Mouse (Mus musculus): ENCODE data around the gene Prss35. TPM values are rescaled to one million over a fixed set of nuclear protein-coding genes. Genes with fewer than 3 reads are reported as not detected.

The Prss35 gene
- polyA plus RNA-seq, 1 experiment from 2014 or later = 8.4 TPM

GRCm38 (mm10) chr9:86726381-86726720 lies 17.1 kb upstream of the Prss35 start:
- Histone ChIP-seq H3K9me3 (ENCODE audit: control insufficient read depth, low read length) (no peaks in the 10 kb centered on the region), H3K4me2 (ENCODE audit: low read length) (no peak overlapping the region), H3K27ac (ENCODE audit: low read depth, low read length) (no peak overlapping the region), H3K36me3 (ENCODE audit: control insufficient read depth, insufficient read depth, low read length) (no peaks in the 10 kb centered on the region), H3K9ac (ENCODE audit: low read depth, low read length) (no peak overlapping the region), H3K27me3 (replicated peaks; ENCODE audit: control insufficient read depth, insufficient read depth, low read length) (no peaks in the 10 kb centered on the region), H3K4me1 (ENCODE audit: control insufficient read depth, insufficient read depth, low read depth, low read length) (no peaks in the 10 kb centered on the region), H3K4me3 (ENCODE audit: low read length) (no peak overlapping the region)
- 77% methylated on average over 5 of the region's 5 CpGs for WGBS
- ATAC-seq = peak; percentile 51

DNA sequence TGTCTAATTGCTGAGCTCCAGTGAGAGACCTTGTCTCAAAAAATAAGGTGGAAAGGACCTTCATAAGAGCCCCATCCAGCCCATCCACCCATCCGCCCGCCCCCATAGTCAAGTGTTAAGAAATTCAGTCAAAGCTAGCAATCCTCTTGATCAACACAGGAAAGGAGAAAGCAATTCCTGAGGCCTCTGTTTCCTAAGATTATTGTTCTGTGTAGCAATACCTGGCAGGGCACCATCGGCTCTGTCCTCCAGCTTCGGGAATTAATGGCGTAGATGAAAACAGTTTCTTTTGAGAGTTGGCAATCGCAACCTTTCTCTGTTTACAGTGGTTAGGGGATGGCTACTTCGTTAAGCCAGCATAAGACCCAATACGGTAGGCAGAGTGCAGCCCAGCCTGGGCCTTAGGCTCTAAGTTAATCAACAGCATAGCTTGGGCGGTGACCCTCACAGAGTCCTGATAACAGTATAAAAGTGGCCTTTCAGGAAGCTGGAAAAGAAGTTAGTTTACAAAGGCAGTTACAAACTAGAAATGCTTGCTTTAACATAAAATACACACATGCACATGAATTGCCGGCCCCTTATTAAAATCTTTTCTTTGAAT lies 15.1 kb upstream of the Prss35 start:
- no peaks in the 10 kb centered on the region for H3K9me3 ChIP-seq (ENCODE audit: control insufficient read depth, low read length)
- no peak for ATAC-seq
- 87% methylated on average over 10 of the region's 10 CpGs for WGBS
- no peaks in the 10 kb centered on the region for H3K4me1 ChIP-seq (ENCODE audit: control insufficient read depth, insufficient read depth, low read depth, low read length)
- no peak overlapping the region for H3K9ac ChIP-seq (ENCODE audit: low read depth, low read length)
- no peak overlapping the region for H3K27ac ChIP-seq (ENCODE audit: low read depth, low read length)
- H3K36me3 ChIP-seq (ENCODE audit: control insufficient read depth, insufficient read depth, low read length) = no peaks in the 10 kb centered on the region
- H3K4me2 ChIP-seq (ENCODE audit: low read length) = no peak overlapping the region
- H3K4me3 ChIP-seq (ENCODE audit: low read length) = no peak overlapping the region
- no peaks in the 10 kb centered on the region for H3K27me3 ChIP-seq (replicated peaks; ENCODE audit: control insufficient read depth, insufficient read depth, low read length)

DNA sequence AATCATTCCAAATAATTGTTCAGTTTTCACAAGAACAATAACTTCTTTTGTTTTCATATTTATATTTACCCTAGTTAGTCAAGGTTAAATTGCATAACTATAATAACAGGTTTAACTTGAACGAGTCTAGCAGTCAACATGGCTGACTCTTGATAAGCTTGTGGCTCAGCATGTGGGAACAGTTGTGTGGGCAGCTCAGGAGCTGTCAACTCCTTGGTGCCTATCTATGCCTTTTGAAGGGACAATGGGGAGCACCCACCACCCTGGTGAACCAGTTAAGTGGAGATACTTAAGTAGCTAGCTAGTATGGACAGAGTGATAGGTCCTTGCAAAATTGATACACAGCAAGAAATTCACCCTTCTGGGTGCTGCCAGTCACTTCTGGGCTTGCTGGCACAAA lies 14.4 kb upstream of the Prss35 start:
- 75% methylated on average over 1 of the region's 1 CpGs for WGBS
- H3K4me2 ChIP-seq (ENCODE audit: low read length) = no peak overlapping the region
- no peaks in the 10 kb centered on the region for H3K4me1 ChIP-seq (ENCODE audit: control insufficient read depth, insufficient read depth, low read depth, low read length)
- no peaks in the 10 kb centered on the region for H3K27me3 ChIP-seq (replicated peaks; ENCODE audit: control insufficient read depth, insufficient read depth, low read length)
- H3K36me3 ChIP-seq (ENCODE audit: control insufficient read depth, insufficient read depth, low read length) = no peaks in the 10 kb centered on the region
- H3K9ac ChIP-seq (ENCODE audit: low read depth, low read length) = no peak overlapping the region
- no peak for ATAC-seq
- H3K27ac ChIP-seq (ENCODE audit: low read depth, low read length) = no peak overlapping the region
- no peaks in the 10 kb centered on the region for H3K9me3 ChIP-seq (ENCODE audit: control insufficient read depth, low read length)
- H3K4me3 ChIP-seq (ENCODE audit: low read length) = no peak overlapping the region

DNA sequence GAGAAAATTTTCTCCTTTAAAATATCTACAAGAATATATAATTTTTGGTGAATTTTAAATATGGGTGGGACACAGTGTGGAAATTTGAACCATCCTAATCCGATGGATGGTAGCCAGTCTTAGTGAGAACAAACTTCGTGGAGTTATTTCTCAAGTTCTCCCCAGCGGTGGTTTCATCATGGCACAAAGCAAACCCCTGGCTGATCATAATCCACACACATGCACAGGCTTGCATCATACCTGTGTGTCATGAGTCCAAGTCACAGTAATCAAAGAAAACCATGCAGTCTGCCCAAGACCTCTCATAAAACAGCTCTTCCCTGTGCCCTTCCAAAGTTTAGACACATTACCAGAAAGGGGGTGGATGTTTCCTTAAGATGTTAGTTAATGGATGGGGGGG lies 13.6 kb upstream of the Prss35 start:
- 89% methylated on average over 3 of the region's 3 CpGs for WGBS
- ATAC-seq = no peak

GRCm38 (mm10) chr9:86734357-86734756 lies 9.1 kb upstream of the Prss35 start:
- Histone ChIP-seq H3K27ac (ENCODE audit: low read depth, low read length) (no peak overlapping the region), H3K9me3 (ENCODE audit: control insufficient read depth, low read length) (no peaks in the 10 kb centered on the region), H3K9ac (ENCODE audit: low read depth, low read length) (no peak overlapping the region), H3K4me1 (ENCODE audit: control insufficient read depth, insufficient read depth, low read depth, low read length) (no peaks in the 10 kb centered on the region), H3K4me3 (ENCODE audit: low read length) (no peak overlapping the region), H3K4me2 (ENCODE audit: low read length) (no peak overlapping the region), H3K36me3 (ENCODE audit: control insufficient read depth, insufficient read depth, low read length) (no peaks in the 10 kb centered on the region), H3K27me3 (replicated peaks; ENCODE audit: control insufficient read depth, insufficient read depth, low read length) (no peaks in the 10 kb centered on the region)
- ATAC-seq = no peak

More for the DNA sequence above, 13.6 kb upstream of the Prss35 start:
- Histone ChIP-seq H3K27me3 (replicated peaks; ENCODE audit: control insufficient read depth, insufficient read depth, low read length) (no peaks in the 10 kb centered on the region), H3K4me1 (ENCODE audit: control insufficient read depth, insufficient read depth, low read depth, low read length) (no peaks in the 10 kb centered on the region), H3K9ac (ENCODE audit: low read depth, low read length) (no peak overlapping the region), H3K4me2 (ENCODE audit: low read length) (no peak overlapping the region), H3K36me3 (ENCODE audit: control insufficient read depth, insufficient read depth, low read length) (no peaks in the 10 kb centered on the region), H3K27ac (ENCODE audit: low read depth, low read length) (no peak overlapping the region), H3K4me3 (ENCODE audit: low read length) (no peak overlapping the region), H3K9me3 (ENCODE audit: control insufficient read depth, low read length) (no peaks in the 10 kb centered on the region)

- no peaks in the 10 kb centered on the region for H3K9me3 ChIP-seq (ENCODE audit: control insufficient read depth, low read length)
- no peaks in the 10 kb centered on the region for H3K36me3 ChIP-seq (ENCODE audit: control insufficient read depth, insufficient read depth, low read length)
- ATAC-seq = no peak
- H3K27me3 ChIP-seq (replicated peaks; ENCODE audit: control insufficient read depth, insufficient read depth, low read length) = no peaks in the 10 kb centered on the region
- H3K4me1 ChIP-seq (ENCODE audit: control insufficient read depth, insufficient read depth, low read depth, low read length) = no peaks in the 10 kb centered on the region
- H3K4me2 ChIP-seq (ENCODE audit: low read length) = no peak overlapping the region
- no peak overlapping the region for H3K9ac ChIP-seq (ENCODE audit: low read depth, low read length)
- WGBS = 81% methylated on average over 9 of the region's 9 CpGs
- no peak overlapping the region for H3K27ac ChIP-seq (ENCODE audit: low read depth, low read length)
- no peak overlapping the region for H3K4me3 ChIP-seq (ENCODE audit: low read length)
Observed at GRCm38 (mm10) chr9:86734795-86735194, 8.7 kb upstream of the Prss35 start.

DNA sequence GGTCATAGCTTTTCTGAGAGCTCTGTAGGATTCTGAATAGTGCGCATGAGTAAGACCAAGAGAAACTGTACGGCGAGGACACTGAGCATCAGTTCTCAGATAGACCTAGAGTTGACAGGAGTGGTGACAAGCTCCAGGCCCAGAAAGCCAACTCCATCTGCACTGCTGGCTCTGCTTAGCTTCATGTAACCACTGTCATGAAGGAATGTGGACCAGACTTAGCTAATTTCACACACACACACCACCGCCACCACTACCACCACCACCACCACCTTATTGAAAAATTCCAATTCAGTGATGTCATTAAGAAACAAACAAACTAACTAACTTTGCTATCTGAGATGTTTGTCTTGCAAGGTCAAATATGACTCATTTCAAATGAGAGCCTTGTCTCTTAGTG lies 6.5 kb upstream of the Prss35 start:
- 89% methylated on average over 4 of the region's 4 CpGs for WGBS
- Histone ChIP-seq H3K36me3 (ENCODE audit: control insufficient read depth, insufficient read depth, low read length) (no peaks in the 10 kb centered on the region), H3K4me3 (ENCODE audit: low read length) (no peak overlapping the region), H3K27me3 (replicated peaks; ENCODE audit: control insufficient read depth, insufficient read depth, low read length) (no peaks in the 10 kb centered on the region), H3K4me2 (ENCODE audit: low read length) (no peak overlapping the region), H3K9ac (ENCODE audit: low read depth, low read length) (no peak overlapping the region), H3K9me3 (ENCODE audit: control insufficient read depth, low read length) (no peaks in the 10 kb centered on the region), H3K4me1 (ENCODE audit: control insufficient read depth, insufficient read depth, low read depth, low read length) (no peaks in the 10 kb centered on the region), H3K27ac (ENCODE audit: low read depth, low read length) (no peak overlapping the region)
- ATAC-seq = no peak

GRCm38 (mm10) chr9:86738067-86738466 lies 5.4 kb upstream of the Prss35 start:
- Histone ChIP-seq H3K9me3 (ENCODE audit: control insufficient read depth, low read length) (no peaks in the 10 kb centered on the region), H3K36me3 (ENCODE audit: control insufficient read depth, insufficient read depth, low read length) (no peaks in the 10 kb centered on the region), H3K4me3 (ENCODE audit: low read length) (no peak overlapping the region), H3K27ac (ENCODE audit: low read depth, low read length) (no peak overlapping the region), H3K9ac (ENCODE audit: low read depth, low read length) (no peak overlapping the region), H3K27me3 (replicated peaks; ENCODE audit: control insufficient read depth, insufficient read depth, low read length) (no peaks in the 10 kb centered on the region), H3K4me2 (ENCODE audit: low read length) (no peak overlapping the region), H3K4me1 (ENCODE audit: control insufficient read depth, insufficient read depth, low read depth, low read length) (peaks cover 3% of the 10 kb centered on the region)
- WGBS = 91% methylated on average over 1 of the region's 1 CpGs
- no peak for ATAC-seq

DNA sequence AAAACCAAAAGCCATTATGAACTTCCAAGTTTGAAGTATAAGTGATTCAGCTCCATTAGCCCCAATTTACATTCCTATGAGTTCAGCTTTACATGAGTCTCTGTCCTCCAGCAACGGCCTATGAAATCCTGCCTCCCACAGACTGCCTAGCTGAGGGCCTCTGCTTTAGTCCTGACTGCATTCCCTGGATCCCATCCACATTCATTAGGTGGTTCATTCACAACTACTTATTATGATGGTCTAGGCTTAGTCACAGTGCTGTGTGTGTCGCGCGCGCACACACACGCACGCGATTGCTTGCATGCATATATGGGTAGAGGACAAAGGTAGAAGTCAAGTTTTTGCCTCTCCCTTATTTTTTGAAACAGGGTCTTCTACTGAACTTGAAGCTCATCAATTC lies 4.6 kb upstream of the Prss35 start:
- Histone ChIP-seq H3K36me3 (ENCODE audit: control insufficient read depth, insufficient read depth, low read length) (no peaks in the 10 kb centered on the region), H3K27me3 (replicated peaks; ENCODE audit: control insufficient read depth, insufficient read depth, low read length) (no peaks in the 10 kb centered on the region), H3K4me3 (ENCODE audit: low read length) (no peak overlapping the region), H3K4me2 (ENCODE audit: low read length) (no peak overlapping the region), H3K9me3 (ENCODE audit: control insufficient read depth, low read length) (no peaks in the 10 kb centered on the region), H3K4me1 (ENCODE audit: control insufficient read depth, insufficient read depth, low read depth, low read length) (peaks cover 8% of the 10 kb centered on the region), H3K27ac (ENCODE audit: low read depth, low read length) (no peak overlapping the region), H3K9ac (ENCODE audit: low read depth, low read length) (no peak overlapping the region)
- no peak for ATAC-seq
- WGBS = 92% methylated on average over 8 of the region's 8 CpGs

GRCm38 (mm10) chr9:86739971-86740370 lies 3.5 kb upstream of the Prss35 start:
- 34% methylated on average over 3 of the region's 3 CpGs for WGBS
- Histone ChIP-seq H3K27ac (ENCODE audit: low read depth, low read length) (no peak overlapping the region), H3K4me2 (ENCODE audit: low read length) (no peak overlapping the region), H3K4me3 (ENCODE audit: low read length) (no peak overlapping the region), H3K9me3 (ENCODE audit: control insufficient read depth, low read length) (no peaks in the 10 kb centered on the region), H3K9ac (ENCODE audit: low read depth, low read length) (no peak overlapping the region), H3K27me3 (replicated peaks; ENCODE audit: control insufficient read depth, insufficient read depth, low read length) (no peaks in the 10 kb centered on the region), H3K36me3 (ENCODE audit: control insufficient read depth, insufficient read depth, low read length) (no peaks in the 10 kb centered on the region), H3K4me1 (ENCODE audit: control insufficient read depth, insufficient read depth, low read depth, low read length) (peaks cover 8% of the 10 kb centered on the region)
- ATAC-seq = no peak
